Mouse (Mus musculus) stomach, postnatal 0 days (tissue): ENCODE measurements around the gene Dnah8. TPM values are rescaled to one million over a fixed set of nuclear protein-coding genes. Genes with fewer than 3 reads are reported as not detected.
A peak's percentile ranks its signal among the peaks of the same experiment; 100 is the strongest.

Source experiments
- ATAC-seq: fragments of 200-750 bp; cut with Nextera tagmentation; 2 replicates; pipeline ENCODE4 v1.8.0; 2017; ENCODE audit not compliant: low FRiP score, low TSS enrichment
- DNase-seq: peaks from one replicate; pipeline ENCODE4 v3.0.0-alpha.2; 2016; ENCODE audit warnings: low spot score
- H3K27ac ChIP-seq: fragments of 300-500 bp; sonication (generic); replicated peaks from 2 replicates; pipeline ENCODE4 v1.5.1; 2014; ENCODE audit warnings: mild to moderate bottlenecking, control low read depth
- H3K27me3 ChIP-seq: fragments of 300-500 bp; sonication (generic); 2 replicates; pipeline ENCODE4 v1.6.1; 2014; ENCODE audit warnings: low read length; ENCODE audit not compliant: control insufficient read depth, insufficient read depth
- H3K36me3 ChIP-seq: fragments of 300-500 bp; sonication (generic); 2 replicates; pipeline ENCODE4 v1.6.1; 2014; ENCODE audit warnings: low read length, mixed read lengths; ENCODE audit not compliant: control insufficient read depth, insufficient read depth
- H3K4me1 ChIP-seq: fragments of 300-500 bp; sonication (generic); replicated peaks from 2 replicates; pipeline ENCODE4 v1.6.1; 2014; ENCODE audit warnings: antibody characterized with exemption; ENCODE audit not compliant: control insufficient read depth, insufficient read depth
- H3K4me2 ChIP-seq: fragments of 300-500 bp; sonication (generic); replicated peaks from 2 replicates; pipeline ENCODE4 v1.6.1; 2014; ENCODE audit warnings: low read depth, mild to moderate bottlenecking, control low read depth, moderate library complexity
- H3K4me3 ChIP-seq: fragments of 300-500 bp; sonication (generic); 2 replicates; pipeline ENCODE4 v1.5.1; 2014; ENCODE audit warnings: low read depth, low read length, control low read depth
- H3K9ac ChIP-seq: fragments of 300-500 bp; sonication (generic); 2 replicates; pipeline ENCODE4 v1.6.1; 2014; ENCODE audit warnings: mild to moderate bottlenecking, low read length, control low read depth, mixed read lengths
- H3K9me3 ChIP-seq: fragments of 300-500 bp; sonication (generic); 2 replicates; pipeline ENCODE4 v1.6.1; 2016; ENCODE audit warnings: low read length; ENCODE audit not compliant: control insufficient read depth
- CTCF ChIP-seq: IDR thresholded peaks from 2 replicates; pipeline ENCODE4 v1.5.1; 2016; ENCODE audit warnings: antibody characterized with exemption, low read depth, mild to moderate bottlenecking, moderate library complexity
- EP300 ChIP-seq: optimal IDR thresholded peaks from 2 replicates; pipeline ENCODE3; 2016; ENCODE audit warnings: antibody characterized with exemption
- WGBS: fragments of 180-500 bp; shearing (Covaris S2); extraction: QIAGEN DNeasy Blood & Tissue Kit; methylation state at CpG from one replicate; pipeline ENCODE4 v1.1.7; 2014; 5-methylcytosine and 5-hydroxymethylcytosine counted together
- polyA plus RNA-seq: library from polyadenylated mRNA; unstranded; fragments of >200 nt; fragmentation: Nextera tagmentation; extraction: Ambion mirVana; gene quantifications from 2 replicates; pipeline ENCODE4 v1.2.1, GENCODE M21; 2015

The Dnah8 gene
- polyA plus RNA-seq, 1 experiment from 2014 or later: 0.92 TPM

DNA sequence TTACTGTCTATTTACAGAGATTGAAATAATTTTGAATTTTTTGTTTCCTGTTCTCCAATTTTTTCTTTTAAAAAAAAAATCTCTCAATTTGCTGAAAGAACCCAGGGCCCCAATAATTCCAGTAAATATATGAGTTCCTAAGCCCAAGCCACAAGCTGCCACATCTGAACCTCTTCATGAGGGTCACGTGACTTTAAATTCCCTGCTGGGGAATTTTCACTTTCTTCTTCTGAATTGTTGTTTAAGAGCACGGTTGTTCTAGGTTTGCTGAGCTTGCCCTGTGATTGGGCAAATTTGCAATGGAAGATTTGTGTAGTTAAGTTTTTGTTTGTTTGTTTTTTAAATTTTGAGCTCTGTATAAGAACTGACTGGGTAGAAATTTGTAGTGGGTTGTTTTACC is 67.3 kb downstream of the Dnah8 start:
- H3K9ac ChIP-seq: no peak overlapping the region
- H3K4me1 ChIP-seq: no peaks in the 10 kb centered on the region

DNA sequence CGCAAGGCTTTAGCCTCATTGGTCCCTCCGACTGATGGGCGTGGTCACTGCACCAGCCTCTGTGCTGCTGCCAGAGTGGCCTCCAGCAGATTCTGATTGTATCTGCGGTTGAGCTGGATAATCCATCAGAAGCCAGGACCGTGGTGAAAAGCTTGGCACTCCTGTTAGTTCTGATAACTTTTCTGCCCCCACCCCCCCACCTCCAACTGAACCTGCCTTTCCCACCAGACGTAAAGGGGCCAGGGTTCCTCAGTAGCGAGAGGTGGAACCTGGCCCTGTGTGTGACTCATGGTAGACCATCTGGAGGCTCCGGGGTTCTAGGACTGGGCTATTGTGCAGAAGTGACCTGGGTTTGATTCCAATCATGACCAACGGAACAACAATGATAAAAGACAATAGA is 70.1 kb downstream of the Dnah8 start:
- 71% methylated on average over 9 of the region's 9 CpGs for WGBS
- TF ChIP-seq CTCF: no peak
- no peak for TF ChIP-seq EP300
- ATAC-seq: no peak

More for the DNA sequence above, 67.3 kb downstream of the Dnah8 start:
- H3K4me3 ChIP-seq: no peak overlapping the region
- no peak overlapping the region for H3K4me2 ChIP-seq
- TF ChIP-seq EP300 (no peak), CTCF (no peak)
- no peaks in the 10 kb centered on the region for H3K36me3 ChIP-seq
- ATAC-seq (no peak), DNase-seq (no peak)
- no peak overlapping the region for H3K27ac ChIP-seq
- H3K27me3 ChIP-seq: no peaks in the 10 kb centered on the region
- WGBS: 67% methylated on average over 2 of the region's 2 CpGs
- H3K9me3 ChIP-seq: no peaks in the 10 kb centered on the region

DNA sequence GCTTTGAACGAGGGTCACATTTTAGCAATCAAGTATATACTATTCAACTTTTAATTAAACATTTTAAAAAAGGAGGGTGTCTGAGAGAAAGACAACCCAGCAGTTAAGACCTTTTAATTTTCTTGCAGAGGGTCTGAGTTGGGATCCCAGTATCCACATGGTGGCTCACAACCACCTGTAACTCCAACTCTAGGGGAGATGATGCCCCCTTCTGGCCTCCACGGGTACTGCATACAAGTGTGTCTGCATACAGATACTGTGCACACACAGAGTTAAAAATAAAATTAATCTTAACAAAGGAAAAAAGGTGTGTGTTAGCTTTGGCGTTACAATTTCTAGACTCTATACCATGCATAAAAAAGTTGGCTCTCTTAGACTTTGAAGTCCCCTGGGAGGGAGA is 90.6 kb downstream of the Dnah8 start:
- ATAC-seq (no peak), DNase-seq (no peak)
- no peaks in the 10 kb centered on the region for H3K36me3 ChIP-seq
- TF ChIP-seq CTCF: peak; percentile 57
- TF ChIP-seq EP300: no peak
- no peak overlapping the region for H3K27ac ChIP-seq
- H3K9me3 ChIP-seq: no peaks in the 10 kb centered on the region
- no peak overlapping the region for H3K4me3 ChIP-seq
- H3K27me3 ChIP-seq: no peaks in the 10 kb centered on the region
- no peaks in the 10 kb centered on the region for H3K4me1 ChIP-seq
- H3K4me2 ChIP-seq: no peak overlapping the region
- WGBS: 72% methylated on average over 3 of the region's 3 CpGs
- H3K9ac ChIP-seq: no peak overlapping the region

More for the DNA sequence above, 70.1 kb downstream of the Dnah8 start:
- no peaks in the 10 kb centered on the region for H3K4me1 ChIP-seq
- no peak overlapping the region for H3K4me3 ChIP-seq
- no peak overlapping the region for H3K27ac ChIP-seq
- DNase-seq: no peak
- no peaks in the 10 kb centered on the region for H3K27me3 ChIP-seq
- H3K9ac ChIP-seq: no peak overlapping the region
- H3K9me3 ChIP-seq: no peaks in the 10 kb centered on the region
- H3K36me3 ChIP-seq: no peaks in the 10 kb centered on the region
- no peak overlapping the region for H3K4me2 ChIP-seq

DNA sequence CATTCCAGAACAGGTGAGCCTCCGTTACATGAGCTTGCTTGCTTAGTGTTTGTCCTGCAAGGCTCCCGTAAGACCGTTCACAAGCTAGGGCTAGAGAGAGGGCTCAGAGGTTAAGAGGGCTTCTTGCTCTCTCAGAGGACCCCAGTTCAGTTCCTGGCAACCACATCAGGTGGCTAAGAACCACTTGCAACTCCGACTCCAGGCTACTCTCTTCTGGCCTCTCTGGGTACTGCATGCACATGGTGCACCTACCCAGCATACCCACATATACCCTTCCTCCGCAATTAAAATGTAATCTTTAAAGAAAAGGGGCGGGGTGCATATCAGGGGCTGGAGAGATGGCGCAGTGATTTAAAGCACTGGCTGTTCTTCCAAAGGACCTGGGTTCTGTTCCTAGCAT is 94.0 kb downstream of the Dnah8 start:
- H3K36me3 ChIP-seq: no peaks in the 10 kb centered on the region
- no peak overlapping the region for H3K4me3 ChIP-seq
- H3K27ac ChIP-seq: no peak overlapping the region
- no peak for ATAC-seq
- DNase-seq: no peak
- TF ChIP-seq EP300: no peak
- TF ChIP-seq CTCF: no peak
- no peak overlapping the region for H3K4me2 ChIP-seq
- H3K9ac ChIP-seq: no peak overlapping the region
- no peaks in the 10 kb centered on the region for H3K4me1 ChIP-seq
- H3K27me3 ChIP-seq: no peaks in the 10 kb centered on the region
- no peaks in the 10 kb centered on the region for H3K9me3 ChIP-seq
- WGBS: 90% methylated on average over 7 of the region's 7 CpGs

DNA sequence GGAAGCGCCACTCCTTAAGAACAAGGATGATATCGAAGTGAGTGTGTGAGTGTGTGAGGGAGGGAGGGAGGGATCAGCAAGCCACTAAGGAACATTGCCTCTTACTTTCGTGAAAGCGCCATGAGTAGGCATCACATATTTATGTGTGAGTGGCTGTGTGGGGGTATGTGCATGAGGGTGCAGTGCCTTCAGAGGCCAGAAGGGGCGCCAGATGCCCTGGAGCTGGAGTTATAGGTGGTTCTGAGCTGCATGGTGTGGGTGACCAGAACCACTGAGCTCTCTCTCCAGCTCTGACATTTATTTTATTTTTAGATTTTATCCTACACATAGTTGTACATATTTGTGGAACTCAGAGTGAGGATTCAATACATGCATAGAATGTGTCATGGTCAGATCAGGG is 94.9 kb downstream of the Dnah8 start:
- no peaks in the 10 kb centered on the region for H3K9me3 ChIP-seq
- no peak overlapping the region for H3K4me3 ChIP-seq
- WGBS: 80% methylated on average over 5 of the region's 5 CpGs
- H3K9ac ChIP-seq: no peak overlapping the region
- H3K36me3 ChIP-seq: no peaks in the 10 kb centered on the region
- H3K4me1 ChIP-seq: no peaks in the 10 kb centered on the region
- ATAC-seq: no peak
- H3K4me2 ChIP-seq: no peak overlapping the region
- peak; percentile 31 for TF ChIP-seq CTCF
- no peak for TF ChIP-seq EP300
- H3K27ac ChIP-seq: no peak overlapping the region
- H3K27me3 ChIP-seq: no peaks in the 10 kb centered on the region
- DNase-seq: no peak

DNA sequence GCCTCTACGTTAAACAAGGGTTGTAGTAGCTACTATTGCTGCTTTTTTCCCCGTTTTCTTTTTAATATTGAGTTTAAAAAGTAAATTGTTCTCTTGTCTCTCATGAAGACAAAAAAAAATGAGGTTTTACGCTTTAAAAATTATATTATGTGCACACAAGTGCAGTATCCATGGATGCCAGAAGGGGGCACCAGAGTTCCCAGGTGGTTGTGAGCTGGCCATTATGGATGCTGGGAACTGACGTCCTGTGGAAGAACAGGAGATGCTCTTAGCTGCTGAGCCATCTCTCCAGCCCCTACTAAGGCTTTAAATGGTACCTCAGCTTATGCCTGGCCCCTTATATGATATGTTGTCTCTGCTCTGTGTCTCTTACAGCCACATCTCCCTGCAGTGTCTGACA is 103.6 kb downstream of the Dnah8 start:
- H3K4me2 ChIP-seq: no peak overlapping the region
- no peak overlapping the region for H3K4me3 ChIP-seq
- WGBS: 66% methylated on average over 4 of the region's 4 CpGs
- no peak overlapping the region for H3K9ac ChIP-seq
- H3K36me3 ChIP-seq: no peaks in the 10 kb centered on the region
- H3K27ac ChIP-seq: no peak overlapping the region
- ATAC-seq (no peak), DNase-seq (no peak)
- no peaks in the 10 kb centered on the region for H3K4me1 ChIP-seq
- no peaks in the 10 kb centered on the region for H3K27me3 ChIP-seq
- H3K9me3 ChIP-seq: no peaks in the 10 kb centered on the region
- no peak for TF ChIP-seq EP300
- TF ChIP-seq CTCF: peak; percentile 51
